ENCODE assay signal across 18 mouse cellular contexts in the genomic region with DNA sequence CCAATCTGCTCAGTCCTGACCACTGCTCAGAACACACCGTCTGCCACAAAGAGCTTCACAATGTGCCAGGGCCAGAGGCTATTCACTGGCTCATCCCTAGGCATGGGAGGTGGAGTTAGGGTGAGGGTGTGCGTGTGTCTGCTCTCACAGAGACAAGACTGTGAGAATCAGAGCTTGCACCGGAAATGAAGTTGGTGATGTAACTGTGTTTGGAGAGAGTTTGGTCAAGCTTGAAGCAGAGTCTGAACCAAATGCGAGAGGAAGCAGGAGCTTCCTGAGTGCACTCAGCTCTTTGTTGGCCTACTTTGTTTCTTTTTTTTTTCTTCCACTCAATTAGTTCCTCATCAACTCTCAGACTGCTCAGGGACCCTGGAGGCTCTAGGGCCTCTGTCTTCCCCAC.
DNase-seq lines count a peak whose midpoint lies in the region; ATAC-seq and TF ChIP-seq lines count a peak whose summit lies in the region.
"Had no signal": no experiment of that assay in that cellular context is flagged by ENCODE, and none has a peak within 500 bp of the region (broad histone marks: within the 10 kb centered on the region; RNA-seq: fewer than 3 reads in every experiment).

No protein-coding gene starts in this region.

- whole genome bisulfite sequencing in forebrain, embryonic 12.5 days, result 26% methylated on average over 4 of the region's 4 CpGs
- 24% methylated on average over 4 of the region's 4 CpGs for WGBS in forebrain, embryonic 15.5 days

- H3K9me3 ChIP-seq in forebrain, embryonic 12.5 days, result no peaks in the 10 kb centered on the region
- H3K9me3 ChIP-seq in forebrain, embryonic 15.5 days, result no peaks in the 10 kb centered on the region
- peaks cover 5% of the 10 kb centered on the region for H3K9me3 ChIP-seq in CH12.LX (replicated peaks; ENCODE audit: low read length)
- H3K9me3 ChIP-seq: embryonic facial prominence, embryonic 13.5 days; forebrain, embryonic 13.5 days; midbrain, embryonic 13.5 days; neural tube, embryonic 12.5 days had no signal

- H3K27me3 ChIP-seq in forebrain, embryonic 12.5 days, result no peaks in the 10 kb centered on the region
- no peaks in the 10 kb centered on the region for H3K27me3 ChIP-seq in forebrain, embryonic 15.5 days
- peaks cover 80% of the 10 kb centered on the region for H3K27me3 ChIP-seq in CH12.LX (replicated peaks)
- H3K27me3 ChIP-seq: embryonic facial prominence, embryonic 13.5 days; forebrain, embryonic 13.5 days; midbrain, embryonic 13.5 days; neural tube, embryonic 12.5 days had no signal

- H3K4me3 ChIP-seq in forebrain, embryonic 12.5 days (replicated peaks), result no peak overlapping the region
- H3K4me3 ChIP-seq in forebrain, embryonic 15.5 days, result no peak overlapping the region
- no peak overlapping the region for H3K4me3 ChIP-seq in left cerebral cortex, adult 2 months
- H3K4me3 ChIP-seq in CH12.LX (replicated peaks in 1 of 3; ENCODE audit: low read depth in 2 of 3, low read length in 2 of 3, poor library complexity in 1 of 3), result no peak overlapping the region
- H3K4me3 ChIP-seq: embryonic facial prominence, embryonic 13.5 days; forebrain, embryonic 13.5 days; midbrain, embryonic 13.5 days; neural tube, embryonic 12.5 days had no signal

- H3K9ac ChIP-seq in forebrain, embryonic 12.5 days, result no peak overlapping the region
- no peak overlapping the region for H3K9ac ChIP-seq in forebrain, embryonic 15.5 days (replicated peaks)
- no peak overlapping the region for H3K9ac ChIP-seq in CH12.LX (ENCODE audit: insufficient read depth, low read depth)
- H3K9ac ChIP-seq: embryonic facial prominence, embryonic 13.5 days; forebrain, embryonic 13.5 days; midbrain, embryonic 13.5 days; neural tube, embryonic 12.5 days had no signal

- TF ChIP-seq POLR2A in CH12.LX (IDR thresholded peaks at IDR 0.05; ENCODE audit: low read depth, low read length), result no peak

- intact Hi-C loops in left cerebral cortex, adult 2 months (cut with DNase I), result no loop called here
- intact Hi-C loops in left cerebral cortex, postnatal 10 days (cut with DNase I), result no loop called here
- intact Hi-C loops in left cerebral cortex, postnatal 36 days (cut with DNase I), result no loop called here

- no peaks in the 10 kb centered on the region for H3K79me2 ChIP-seq in CH12.LX (replicated peaks; ENCODE audit: control insufficient read depth, extremely low read depth, insufficient read depth, poor library complexity, severe bottlenecking)

- TF ChIP-seq CTCF in left cerebral cortex, adult 2 months (IDR thresholded peaks at IDR 0.05), result no peak
- no peak for TF ChIP-seq CTCF in CH12.LX (conservative IDR thresholded peaks at IDR 0.05 in 1 of 2, IDR thresholded peaks at IDR 0.05 in 1 of 2; ENCODE audit: low read depth in 2 of 2, low read length in 2 of 2)

- TF ChIP-seq RAD21 in CH12.LX (IDR thresholded peaks at IDR 0.05; ENCODE audit: low read depth, low read length), result no peak

- no peak for DNase-seq in left cerebral cortex, adult 2 months (ENCODE audit: extremely low spot score in 1 of 2, low spot score in 2 of 2)
- no peak for DNase-seq in left cerebral cortex, postnatal 10 days (ENCODE audit: extremely low spot score in 1 of 2, low spot score in 2 of 2)
- peak; percentile 4 for DNase-seq in CH12.LX (ENCODE audit: extremely low read depth)
- no peak for DNase-seq in liver
- no peak for DNase-seq in left cerebral cortex, postnatal 36 days (ENCODE audit: low spot score in 2 of 2)
- DNase-seq: adrenal gland, postnatal 10 days; cerebellum, postnatal 14 days; kidney, adult 9 months; lung, postnatal 36 days; right cerebral cortex, adult 18-20 months had no signal

- no peak for ATAC-seq in forebrain, embryonic 12.5 days (ENCODE audit: low FRiP score)
- ATAC-seq in forebrain, embryonic 15.5 days (replicated peaks), result no peak
- peak; percentile 82 for ATAC-seq in megakaryocyte progenitor cell, adult 5-6 weeks (replicated peaks; ENCODE audit: poor library complexity)
- ATAC-seq: forebrain, embryonic 13.5 days; midbrain, embryonic 13.5 days had no signal

- H3K36me3 ChIP-seq in forebrain, embryonic 12.5 days (replicated peaks), result peaks cover 25% of the 10 kb centered on the region
- H3K36me3 ChIP-seq in forebrain, embryonic 15.5 days, result peaks cover 22% of the 10 kb centered on the region; the same call in 1 of the 2 replicates
- no peaks in the 10 kb centered on the region for H3K36me3 ChIP-seq in CH12.LX (replicated peaks in 1 of 2; ENCODE audit: control insufficient read depth in 1 of 2, insufficient read depth in 1 of 2, low read length in 1 of 2)

- TF ChIP-seq EP300 in CH12.LX (IDR thresholded peaks at IDR 0.05; ENCODE audit: low read length), result no peak

- dilution Hi-C loops in CH12.LX (cut with MboI; ENCODE audit: extremely low pct_ligation_motif_present, extremely low pct_unique_long_range_greater_than_20kb, low sequenced_read_pairs), result no loop called here

- peak overlapping the region; percentile 27; the same call in 1 of the 2 replicates for H3K27ac ChIP-seq in forebrain, embryonic 12.5 days
- H3K27ac ChIP-seq in forebrain, embryonic 15.5 days (replicated peaks), result no peak overlapping the region
- H3K27ac ChIP-seq in left cerebral cortex, adult 2 months, result peak overlapping the region; percentile 32
- H3K27ac ChIP-seq in CH12.LX (ENCODE audit: insufficient read depth, low read depth), result no peak overlapping the region
- H3K27ac ChIP-seq: embryonic facial prominence, embryonic 13.5 days; forebrain, embryonic 13.5 days; midbrain, embryonic 13.5 days; neural tube, embryonic 12.5 days had no signal

- H3K4me1 ChIP-seq in forebrain, embryonic 12.5 days, result no peaks in the 10 kb centered on the region
- no peaks in the 10 kb centered on the region for H3K4me1 ChIP-seq in forebrain, embryonic 15.5 days
- 0 out of 4 replicates have a peak, but pooled peaks cover 0 to 2% of the 10 kb centered on the region in 2 experiments for H3K4me1 ChIP-seq in CH12.LX (ENCODE audit: control insufficient read depth in 1 of 2, insufficient read depth in 2 of 2)
- H3K4me1 ChIP-seq: embryonic facial prominence, embryonic 13.5 days; forebrain, embryonic 13.5 days; neural tube, embryonic 12.5 days had no signal

- H3K4me2 ChIP-seq in forebrain, embryonic 12.5 days, result no peak overlapping the region
- no peak overlapping the region for H3K4me2 ChIP-seq in forebrain, embryonic 15.5 days (replicated peaks)
- H3K4me2 ChIP-seq in CH12.LX (ENCODE audit: insufficient read depth, low read depth, poor library complexity, severe bottlenecking), result no peak overlapping the region
- H3K4me2 ChIP-seq: embryonic facial prominence, embryonic 13.5 days; forebrain, embryonic 13.5 days; liver, embryonic 11.5 days; midbrain, embryonic 13.5 days; neural tube, embryonic 12.5 days had no signal

- in situ Hi-C loops in CH12.LX (cut with MboI; ENCODE audit: low pct_ligation_motif_present, low pct_unique_long_range_greater_than_20kb, low sequenced_read_pairs), result no loop called here

TF ChIP-seq in CH12.LX, 34 proteins besides CTCF, POLR2A, EP300 and RAD21:
- no peak for TF ChIP-seq NELFE (IDR thresholded peaks at IDR 0.05; ENCODE audit: low read depth, low read length)

Comparison
In these comparisons a context has a peak if more than half of its experiments do, and no peak if none do; other contexts are left out.
1. H3K27ac ChIP-seq: peak in forebrain, embryonic 12.5 days (single experiment) and left cerebral cortex, adult 2 months (single experiment); none in forebrain, embryonic 15.5 days (single experiment) and CH12.LX (single experiment).